Mouse (Mus musculus) brain, embryonic 14.5 days (tissue): ENCODE data around the gene Oscp1. TPM values are rescaled to one million over a fixed set of nuclear protein-coding genes. Genes with fewer than 3 reads are reported as not detected.
A peak's percentile ranks its signal among the peaks of the same experiment; 100 is the strongest.

Experiments used
- DNase-seq: peaks from one replicate; pipeline ENCODE4 v3.0.0-alpha.2; 2011; ENCODE audit warnings: low read depth
- CTCF ChIP-seq: fragments of 200-500 bp; IDR thresholded peaks from 2 replicates; pipeline ENCODE4 v1.5.1; 2012; ENCODE audit warnings: inconsistent platforms, mild to moderate bottlenecking, moderate library complexity, borderline replicate concordance; ENCODE audit not compliant: insufficient read depth, insufficient read length; ENCODE audit errors: extremely low read depth
- POLR2A ChIP-seq: fragments of 200-500 bp; IDR thresholded peaks from 2 replicates; pipeline ENCODE4 v1.6.1; 2012; ENCODE audit warnings: mild to moderate bottlenecking, inconsistent platforms, borderline replicate concordance; ENCODE audit not compliant: poor library complexity, insufficient read depth, insufficient read length, severe bottlenecking; ENCODE audit errors: extremely low read depth
- polyA plus RNA-seq: library from polyadenylated mRNA; depleted of rRNA; stranded (reverse); fragments of >200 nt; gene quantifications from 2 replicates; pipeline ENCODE4 v1.2.3, GENCODE M21; 2012

Oscp1 gene
- polyA plus RNA-seq, 1 experiment = 14.7 TPM

GRCm38 (mm10) chr4:126057207-126058133 lies 895 bp upstream of the Oscp1 start:
- no peak for TF ChIP-seq POLR2A
- no peak for TF ChIP-seq CTCF
- no peak for DNase-seq

DNA sequence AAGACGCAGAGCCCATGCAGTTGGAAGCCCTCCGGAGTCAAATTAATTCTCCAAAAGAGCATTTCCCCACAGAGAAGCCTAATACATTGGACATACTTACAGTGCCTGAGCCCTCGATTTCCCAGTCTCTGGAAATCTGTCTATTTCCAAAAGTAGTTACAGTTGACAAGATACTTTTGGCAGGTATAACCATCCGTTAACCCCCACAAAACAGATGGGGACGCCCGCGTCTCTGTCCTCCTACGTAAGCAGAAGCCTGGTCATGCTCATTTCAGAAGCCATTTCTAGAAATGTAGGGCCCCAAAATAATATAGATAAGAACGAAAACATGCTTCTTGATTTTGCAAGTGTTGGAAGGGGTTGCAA lies 615 bp downstream of the Oscp1 start:
- peak; percentile 6 for DNase-seq
- TF ChIP-seq POLR2A (no peak), CTCF (no peak)

DNA sequence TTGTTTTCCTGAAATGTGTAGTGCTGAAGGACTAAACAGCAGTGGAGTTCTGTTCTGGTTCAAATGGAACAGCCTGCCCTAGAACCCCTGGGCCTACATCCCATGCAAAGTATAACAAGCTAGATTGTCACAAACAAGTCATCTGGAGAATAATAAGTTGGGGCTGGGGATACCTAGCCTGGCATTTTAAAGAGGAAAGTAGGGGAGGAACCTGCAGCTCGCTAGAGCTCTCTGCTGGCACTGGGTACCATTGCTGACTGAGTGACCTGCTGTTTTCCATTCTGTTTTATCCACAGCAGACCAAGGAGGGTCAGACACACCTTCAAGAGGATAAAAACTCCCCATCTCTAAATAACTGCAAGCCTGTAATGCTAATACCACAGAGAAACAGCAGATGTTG lies 4.5 kb downstream of the Oscp1 start:
- no peak for DNase-seq
- no peak for TF ChIP-seq POLR2A
- TF ChIP-seq CTCF = no peak

DNA sequence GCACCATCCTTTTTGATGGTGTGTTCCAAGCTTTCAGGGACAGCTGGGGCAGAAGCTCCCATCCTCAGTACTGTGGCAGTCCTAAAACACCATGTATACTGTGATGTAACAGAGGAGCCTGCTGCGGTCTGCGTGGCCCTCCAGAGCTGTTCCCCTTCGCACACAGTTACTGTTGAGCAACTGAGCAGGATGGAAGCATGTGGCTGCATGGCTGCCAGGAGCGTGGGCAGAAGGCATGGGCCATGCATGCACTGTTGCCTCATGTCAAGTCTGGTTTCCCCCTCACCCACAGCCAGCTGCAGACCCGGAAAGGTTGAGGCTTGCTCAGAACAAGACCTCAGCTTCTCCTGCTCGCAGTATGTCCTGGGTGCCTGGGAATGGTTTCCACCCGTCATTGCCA lies 6.9 kb downstream of the Oscp1 start:
- no peak for DNase-seq
- TF ChIP-seq CTCF (no peak), POLR2A (no peak)

DNA sequence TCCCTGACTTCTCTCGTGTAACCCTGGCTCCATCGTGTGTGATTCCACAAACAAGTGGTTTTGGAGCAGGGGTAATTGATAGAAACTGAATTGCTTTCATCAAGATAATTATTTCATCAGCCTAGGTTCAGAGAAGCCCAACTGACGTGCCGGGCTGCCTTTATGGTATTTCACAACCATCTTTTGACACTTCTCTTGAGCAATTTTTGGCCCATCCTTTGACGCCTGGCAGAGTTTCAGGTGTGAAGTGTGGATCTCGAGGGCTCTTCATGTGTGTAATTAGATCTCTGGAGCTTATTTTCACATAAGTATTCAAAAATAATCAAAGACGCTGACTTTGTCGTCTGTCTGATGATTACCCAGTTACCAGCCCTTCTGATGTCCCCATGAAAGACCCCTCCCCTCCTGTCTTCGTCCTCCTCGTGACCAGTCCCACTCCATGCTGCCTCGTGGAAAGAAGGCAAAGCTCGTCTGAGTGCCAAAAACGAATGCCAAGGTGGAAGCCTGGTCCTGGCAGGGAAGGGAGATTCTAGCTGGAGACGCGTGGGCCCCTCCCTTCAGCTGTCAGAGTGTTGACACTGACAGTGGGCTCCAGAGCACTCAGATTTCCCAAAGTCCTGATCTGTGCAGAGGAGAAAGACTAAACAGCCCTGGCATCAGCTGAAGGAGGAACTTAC lies 9.2 kb downstream of the Oscp1 start:
- TF ChIP-seq POLR2A (no peak), CTCF (no peak)
- peak; percentile 80 for DNase-seq

GRCm38 (mm10) chr4:126068842-126069241 lies 10.5 kb downstream of the Oscp1 start:
- TF ChIP-seq POLR2A (no peak), CTCF (no peak)
- DNase-seq = no peak

DNA sequence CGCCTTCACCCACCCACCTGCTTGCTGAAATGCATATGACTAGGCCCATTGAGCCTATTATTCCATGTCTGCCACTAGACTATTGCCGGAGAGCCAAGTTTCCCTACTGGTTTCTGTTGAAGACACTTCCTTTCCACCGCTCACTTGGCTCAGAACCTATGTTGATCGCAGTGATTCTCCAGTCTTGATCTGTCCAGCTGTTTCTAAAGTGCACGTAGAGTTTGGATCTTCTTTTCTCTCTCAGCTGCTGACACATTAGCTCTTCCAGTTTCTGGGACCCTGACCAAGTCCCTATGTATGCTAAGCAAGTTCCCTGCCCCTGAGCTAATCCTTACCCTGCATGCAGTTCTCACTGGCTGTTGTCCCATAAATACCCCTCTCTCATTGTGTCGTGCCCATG lies 19.5 kb downstream of the Oscp1 start:
- TF ChIP-seq CTCF = no peak
- no peak for TF ChIP-seq POLR2A
- DNase-seq = no peak

GRCm38 (mm10) chr4:126079266-126079665 lies 20.9 kb downstream of the Oscp1 start:
- TF ChIP-seq POLR2A (no peak), CTCF (no peak)
- DNase-seq = no peak

DNA sequence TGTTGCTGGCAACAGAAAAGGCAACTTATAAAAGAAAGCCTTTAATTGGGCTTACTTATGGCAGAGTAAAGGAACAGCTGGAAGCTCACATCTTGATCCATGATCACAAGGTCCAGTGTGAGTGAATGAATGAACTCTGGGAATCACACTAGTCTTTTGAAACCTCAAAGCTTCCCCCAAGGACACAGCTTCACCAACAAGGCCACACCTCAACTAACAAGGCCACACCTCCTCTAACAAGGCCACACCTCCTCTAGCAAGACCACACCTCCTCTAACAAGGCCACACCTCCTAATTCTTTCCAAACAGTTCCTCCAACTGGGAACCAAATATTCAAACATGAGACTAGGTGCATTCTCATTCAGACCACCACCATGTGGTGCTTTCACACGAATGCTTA lies 23.2 kb downstream of the Oscp1 start:
- TF ChIP-seq CTCF (no peak), POLR2A (no peak)
- no peak for DNase-seq

GRCm38 (mm10) chr4:126083021-126083420 lies 24.7 kb downstream of the Oscp1 start:
- TF ChIP-seq POLR2A (no peak), CTCF (no peak)
- no peak for DNase-seq

- TF ChIP-seq POLR2A = no peak
- no peak for TF ChIP-seq CTCF
- no peak for DNase-seq
These were observed 26.0 kb downstream of the Oscp1 start for GRCm38 (mm10) chr4:126084382-126084781.
